Mouse (Mus musculus) heart, postnatal 10 days (tissue): ENCODE measurements around the gene Mup4. TPM values are rescaled to one million over a fixed set of nuclear protein-coding genes. Genes with fewer than 3 reads are reported as not detected.
"Not testable (repeated sequence)": the region's sequence is repeated elsewhere in the genome, so short reads cannot be mapped to it uniquely, and the experiment has no call there.

Experiments used
- DNase-seq, 2 experiments: peaks; one replicate each; pipeline ENCODE4 v3.0.0; 2021
- intact Hi-C: fragments of 180-260 bp; cut with DNase I; formaldehyde crosslinking; loops from one replicate; pipeline ENCODE4 v1.15.1; 2025
- total RNA-seq, 2 experiments: library from RNA; stranded (reverse); gene quantifications; 2 replicates each; pipeline ENCODE4 v1.2.3; 2021

The Mup4 gene
- total RNA-seq = not detected

DNA sequence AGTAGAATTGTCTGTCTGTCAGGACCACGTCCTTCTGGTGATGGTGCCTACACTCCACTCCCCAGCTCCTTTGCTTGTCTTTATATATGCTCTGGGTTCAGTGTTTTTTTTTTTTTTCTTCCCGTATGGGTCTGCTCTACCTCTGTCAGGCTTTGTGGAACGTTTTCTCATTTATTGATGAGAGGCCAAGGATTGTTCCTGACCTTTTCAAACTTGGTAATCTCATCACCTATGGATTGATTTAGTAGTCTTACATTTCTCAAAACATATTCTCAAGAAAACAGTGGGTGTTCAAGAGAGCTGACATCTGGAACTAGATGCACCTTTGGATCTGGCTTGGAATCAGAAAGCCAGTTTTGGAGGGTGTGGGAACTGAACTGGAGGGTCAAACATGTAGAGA is at the start of gene Mup4:
Mup4 (minus strand) TSS at position 101 of the 400 bp plus-strand sequence.
- intact Hi-C loops = no loop called here
- no peak for DNase-seq

DNA sequence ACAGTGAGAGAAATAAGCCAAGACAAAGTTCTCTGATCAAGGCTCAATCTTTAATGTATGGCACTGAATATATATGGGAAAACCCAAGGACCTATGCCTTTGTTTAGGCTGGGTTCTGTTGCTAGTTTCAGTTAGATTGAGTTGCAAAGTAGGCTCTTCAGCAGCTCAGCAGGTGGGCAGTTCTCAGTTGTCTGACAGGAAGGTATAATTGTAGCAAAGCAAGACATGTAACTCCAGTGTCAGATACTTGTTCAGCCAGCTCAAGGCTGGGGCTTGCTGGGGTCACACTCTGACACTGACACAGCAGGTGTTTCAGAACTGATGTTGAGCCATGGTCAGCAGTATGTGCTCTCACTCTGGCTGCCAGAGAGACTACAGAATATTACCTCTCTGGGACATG is 37.4 kb upstream of the Mup4 start:
- DNase-seq, intact Hi-C loops: not testable (repeated sequence)

DNA sequence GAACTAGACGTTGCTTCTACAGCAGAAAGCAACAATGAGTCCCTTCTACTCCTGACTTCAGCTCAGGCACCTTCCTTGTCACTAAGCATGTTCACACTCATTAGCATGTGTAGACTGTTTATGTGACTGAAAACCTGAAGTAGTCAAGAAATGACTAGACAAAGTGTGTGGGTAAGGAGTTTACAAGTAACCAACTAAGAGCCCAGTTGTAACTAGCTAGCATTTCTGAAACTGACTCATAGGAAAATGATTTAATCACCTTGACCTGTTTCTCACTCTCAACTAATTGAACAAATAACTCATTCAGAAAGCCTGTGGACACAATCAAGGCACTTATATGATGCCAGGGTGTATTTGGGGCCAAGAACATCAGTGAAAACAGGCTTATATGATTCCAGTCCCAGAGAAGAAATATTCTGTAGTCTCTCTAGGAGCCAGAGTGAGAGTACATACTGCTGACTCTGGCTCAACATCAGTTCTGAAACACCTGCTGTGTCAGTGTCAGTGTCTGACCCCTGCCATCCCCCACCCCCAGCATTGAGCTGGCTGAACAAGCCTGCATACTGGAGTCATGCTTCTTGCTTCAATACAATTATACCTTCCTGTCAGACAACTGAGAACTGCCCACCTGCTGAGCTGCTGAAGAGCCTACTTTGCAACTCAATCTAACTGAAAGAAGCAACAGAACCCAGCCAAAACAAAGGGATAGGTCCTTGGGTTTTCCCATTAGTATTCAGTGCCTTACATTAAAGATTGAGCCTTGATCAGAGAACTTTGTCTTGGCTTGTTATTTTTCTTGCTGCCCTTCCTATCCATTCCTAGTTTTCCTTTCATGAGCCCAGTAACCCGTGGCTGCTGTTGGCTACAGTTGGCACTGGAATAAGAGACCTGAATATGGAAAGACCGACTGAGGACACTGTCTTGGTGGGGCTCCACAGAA is 3.2 kb upstream of the Mup4 start, which contains the start of gene Mup6:
Mup6 (plus strand) TSS at position 890 of the 940 bp plus-strand sequence.
- intact Hi-C loops = no loop called here
- no peak for DNase-seq

DNA sequence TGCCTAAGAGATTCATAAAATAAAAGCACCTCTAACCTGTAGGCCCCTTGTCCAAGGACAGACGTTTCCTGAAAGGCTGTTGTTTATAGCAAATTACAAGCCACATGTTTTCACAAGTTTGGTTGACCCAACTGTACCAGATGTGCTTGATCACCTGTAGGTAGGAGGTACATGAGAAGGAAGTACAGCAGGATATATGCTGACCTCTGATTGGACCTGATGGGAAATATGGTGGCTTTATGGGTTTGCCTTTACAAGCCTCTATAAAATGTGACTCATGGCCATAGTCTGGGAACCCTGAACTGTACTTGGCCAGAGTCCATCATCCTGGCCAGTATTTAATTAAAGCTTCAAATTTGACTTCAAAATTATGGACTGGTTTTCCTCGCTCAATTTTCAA is 23.0 kb downstream of the Mup4 start:
- intact Hi-C loops = no loop called here
- no peak for DNase-seq

DNA sequence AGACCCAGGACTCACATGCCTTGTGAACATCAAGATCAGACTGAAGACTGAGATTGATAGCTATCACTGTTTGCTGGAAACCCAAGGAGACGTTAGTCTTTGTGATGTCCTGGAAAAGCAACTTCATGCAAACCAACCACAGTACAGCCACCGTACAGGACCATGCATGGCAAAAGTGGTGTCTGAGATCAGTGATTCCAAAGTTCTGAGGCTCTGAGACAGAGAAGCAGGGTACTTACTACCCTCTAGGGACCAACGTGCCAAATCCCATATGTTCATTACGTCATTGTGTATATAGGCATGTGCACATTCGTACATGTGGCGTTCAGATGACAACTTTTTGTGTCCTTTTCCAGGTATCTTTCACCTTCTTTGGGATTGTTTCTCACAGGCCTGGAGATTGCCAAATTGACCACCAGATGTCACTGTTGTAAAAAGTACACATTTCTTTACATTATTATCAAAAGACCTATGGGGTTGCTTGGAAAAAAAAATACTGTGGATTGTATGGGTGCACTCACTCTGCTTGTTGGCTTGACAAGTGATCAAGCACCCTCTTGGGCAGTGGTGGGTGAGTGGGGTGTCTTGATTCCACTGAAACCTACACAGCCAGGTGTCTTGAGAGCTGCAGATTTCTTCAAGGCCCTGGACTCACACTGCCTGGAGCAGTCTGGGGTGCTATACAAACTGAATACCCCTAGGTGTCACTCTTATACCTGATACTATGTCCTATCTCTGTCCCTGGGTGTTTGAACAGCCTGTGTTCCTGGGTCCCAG is 27.8 kb downstream of the Mup4 start:
- intact Hi-C loops = no loop called here
- no peak for DNase-seq

DNA sequence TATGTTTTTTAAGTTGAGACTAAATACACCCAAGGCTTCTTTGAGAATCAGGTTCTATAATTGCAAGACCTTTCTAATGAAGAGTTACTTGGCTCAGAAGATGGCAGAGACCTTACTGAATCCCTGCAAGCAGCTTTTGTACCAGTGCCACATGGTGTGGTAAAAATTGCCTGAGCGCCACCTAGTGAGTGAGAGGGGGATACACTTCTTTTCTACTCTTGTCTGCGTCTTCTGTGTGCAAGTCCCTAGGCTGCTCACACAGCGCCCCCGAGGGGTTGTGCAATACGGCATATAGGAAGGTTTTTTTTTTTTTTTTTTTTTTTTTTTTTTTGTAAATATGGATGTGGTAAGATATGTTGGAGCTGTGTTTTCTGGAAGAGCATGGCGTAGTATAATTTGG is 32.2 kb downstream of the Mup4 start:
- DNase-seq = peak; percentile 81 to 82
- intact Hi-C loops = loop anchor here (1.0 to 2.0 kb wide), 2 partner anchors 54 to 142 kb away; no protein-coding TSS in a partner anchor

DNA sequence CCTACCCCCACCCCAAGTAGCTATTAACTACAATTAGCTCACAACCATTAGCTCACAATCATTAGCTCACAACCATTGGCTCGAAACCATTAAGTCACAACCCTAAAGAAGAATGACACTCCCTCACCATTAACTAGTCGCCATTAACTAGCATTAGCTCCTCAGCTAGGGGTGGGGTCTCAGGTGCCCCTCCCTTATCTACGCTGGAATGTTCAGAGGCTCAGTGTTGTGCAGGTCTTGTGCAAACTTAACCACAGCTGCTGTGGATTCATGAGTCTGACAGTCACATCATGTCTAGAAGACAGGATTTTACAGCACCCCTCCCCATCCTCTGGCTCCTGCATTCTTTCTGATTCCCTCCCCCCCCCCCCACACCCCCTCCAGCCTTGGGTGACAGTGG is 32.8 kb downstream of the Mup4 start:
- intact Hi-C loops = loop anchor here (1.0 to 2.0 kb wide), 2 partner anchors 53 to 141 kb away; no protein-coding TSS in a partner anchor
- no peak for DNase-seq

DNA sequence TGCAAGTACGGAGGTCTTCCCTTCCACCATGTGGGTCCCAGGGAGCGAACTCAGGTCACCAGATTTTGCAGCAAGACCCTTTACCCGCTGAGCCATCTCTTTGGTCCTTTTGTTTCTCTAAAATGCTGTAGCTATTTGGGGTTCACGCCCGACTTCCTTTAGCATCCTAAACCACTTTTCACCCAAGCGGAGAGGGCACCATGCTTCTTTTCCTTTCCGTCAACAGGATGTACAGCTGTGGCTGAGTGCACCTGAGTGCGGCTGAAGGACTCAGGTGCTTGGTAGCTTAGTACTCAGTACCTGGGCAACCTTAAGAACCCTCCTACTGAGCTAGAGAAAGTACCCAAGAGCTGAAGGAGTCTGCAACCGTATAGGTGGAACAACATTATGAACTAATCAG is 35.4 kb downstream of the Mup4 start:
- no peak for DNase-seq
- intact Hi-C loops = no loop called here

DNA sequence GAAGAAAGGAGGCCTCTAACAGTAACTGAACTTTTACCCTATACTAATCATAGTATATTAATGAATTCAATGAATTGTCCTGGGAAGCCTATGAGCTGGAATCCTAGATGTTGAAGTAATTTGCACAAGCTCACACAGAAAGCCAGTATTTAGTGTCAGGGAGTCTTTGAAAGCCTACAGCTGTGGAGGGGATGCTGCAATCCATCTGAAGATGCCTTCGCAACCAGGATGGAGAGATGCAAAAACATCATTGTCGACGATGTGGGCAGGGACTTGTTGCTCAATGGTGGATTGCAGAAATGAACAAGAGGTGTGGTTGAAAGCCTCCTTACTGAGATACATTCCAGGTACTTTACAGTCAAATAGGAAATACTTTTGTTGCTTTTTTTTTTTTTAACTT is 42.5 kb downstream of the Mup4 start:
- intact Hi-C loops = no loop called here
- no peak for DNase-seq

DNA sequence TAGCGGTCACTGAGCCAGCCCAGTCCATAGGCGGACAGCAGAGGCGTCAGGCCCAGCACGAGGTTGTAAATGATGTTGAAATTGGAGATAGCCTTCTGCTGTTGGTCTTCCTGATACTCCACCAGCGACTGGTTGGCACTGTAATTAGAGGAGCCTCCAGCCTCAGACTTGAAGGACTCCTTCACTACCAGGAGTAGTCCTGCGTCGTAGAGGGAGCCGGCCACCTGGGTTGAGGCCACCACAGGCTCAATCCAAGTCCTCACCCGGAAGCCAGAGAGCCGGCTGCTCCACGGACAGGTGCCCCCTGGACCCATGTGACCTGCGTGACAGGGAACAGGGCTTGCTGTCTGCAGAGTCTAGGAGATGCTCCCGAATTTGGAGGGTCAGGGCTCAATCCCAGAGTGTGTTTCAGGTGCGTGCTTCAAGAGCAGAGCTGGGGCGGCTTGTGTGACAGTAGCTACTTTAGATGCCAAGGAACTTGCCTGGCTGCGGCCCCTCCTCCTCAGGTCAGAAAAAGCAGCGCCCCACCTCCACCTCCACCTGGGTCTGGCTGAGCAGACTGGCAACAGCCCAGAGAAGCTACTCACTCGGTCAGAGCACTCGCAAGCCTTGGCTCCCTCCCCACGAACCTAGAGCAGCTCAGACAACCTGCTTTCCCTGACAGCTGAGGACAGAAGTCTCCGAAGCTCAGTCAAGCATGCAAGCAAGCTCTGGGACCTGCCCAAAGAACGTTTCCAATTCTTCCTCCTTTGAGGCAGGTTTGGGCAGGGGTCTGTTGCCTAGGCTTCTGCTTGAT is 45.7 kb downstream of the Mup4 start, which contains the start of gene Slc46a2:
Slc46a2 (minus strand) TSS at position 449 of the 796 bp plus-strand sequence.
- no peak for DNase-seq
- intact Hi-C loops = no loop called here

DNA sequence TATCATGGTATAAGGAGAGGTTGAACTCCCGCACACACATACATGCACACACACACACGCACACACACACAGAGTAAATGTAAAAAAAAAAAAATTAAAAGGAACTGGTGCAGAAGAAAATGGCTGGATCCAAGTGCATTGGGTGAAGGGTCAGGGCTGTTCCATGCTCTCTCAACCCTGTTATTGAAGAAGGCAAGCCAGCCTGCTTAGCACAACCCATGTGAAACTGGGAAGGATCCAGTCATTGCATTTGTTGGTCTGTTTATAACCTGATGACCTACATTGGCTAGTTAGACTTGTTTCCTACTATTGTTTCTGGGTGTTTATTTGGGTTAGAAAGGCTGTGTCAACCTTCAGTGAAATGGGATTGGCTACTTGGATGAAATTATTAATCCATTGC is 51.7 kb downstream of the Mup4 start:
- intact Hi-C loops = no loop called here
- DNase-seq = no peak

DNA sequence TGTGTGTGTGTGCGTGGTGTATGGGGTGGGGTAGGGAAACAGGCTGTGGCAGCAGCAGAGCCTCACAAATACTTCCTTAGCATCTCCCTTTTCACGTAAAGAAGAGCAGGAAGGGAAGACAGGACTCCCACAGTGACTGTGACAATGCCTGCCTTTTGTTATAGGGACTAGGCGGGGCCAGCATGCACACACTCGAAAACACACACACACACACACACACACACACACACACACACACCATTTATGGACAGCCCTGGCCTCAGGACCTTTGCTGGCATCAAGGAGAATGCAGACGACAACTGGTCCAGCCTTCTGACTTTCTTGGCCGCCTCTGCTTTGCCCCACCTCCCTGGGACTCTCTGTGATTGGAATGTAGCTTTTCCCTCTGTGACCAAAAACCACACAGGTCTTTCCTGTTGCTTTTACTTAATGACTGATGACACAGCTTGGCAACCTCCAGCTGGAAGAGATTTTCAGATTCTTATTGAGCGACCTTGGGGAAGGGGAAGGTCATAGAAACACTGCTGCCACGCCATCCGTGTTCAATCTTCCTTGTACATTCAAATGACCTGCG is 52.8 kb downstream of the Mup4 start:
- intact Hi-C loops = no loop called here
- no peak for DNase-seq

DNA sequence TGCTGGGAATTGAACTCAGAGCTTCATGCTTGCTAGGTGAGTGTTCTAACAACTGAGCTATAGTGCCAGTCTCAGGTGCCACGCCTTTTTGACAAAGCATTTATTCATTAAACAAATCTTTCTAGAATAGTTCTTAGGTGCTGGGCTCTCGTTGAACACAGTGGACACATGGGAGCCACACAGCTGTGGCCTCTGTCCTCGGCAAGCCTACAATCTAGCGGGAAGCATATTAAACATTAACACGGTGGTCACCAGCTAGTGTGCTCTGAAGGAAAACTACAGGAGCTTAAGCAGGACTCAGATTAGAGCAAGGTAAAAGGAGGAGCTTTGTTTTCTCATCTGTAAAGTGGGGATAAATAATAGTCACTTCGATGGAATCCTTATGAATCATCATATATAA is 53.4 kb downstream of the Mup4 start:
- intact Hi-C loops = no loop called here

More for the DNA sequence above, 53.4 kb downstream of the Mup4 start:
- DNase-seq = no peak

Other genes starting within 250 kb of the Mup4 start
- 10 to 100 TPM; 13.5 to 17.4 TPM for gene Inip, start 159.1 kb downstream of the Mup4 start, total RNA-seq
- 1 to 10 TPM; 8.1 to 8.9 TPM for gene Snx30, start 154.9 kb downstream of the Mup4 start, total RNA-seq
- under 1 TPM; 0.12 to 0.37 TPM for gene Slc46a2, start 45.7 kb downstream of the Mup4 start, total RNA-seq
- gene Mup6, start 3.6 kb upstream of the Mup4 start, total RNA-seq = not detected
- gene Mup7, start 109.8 kb upstream of the Mup4 start, total RNA-seq = not detected
- not detected for gene Mup2, start 193.6 kb upstream of the Mup4 start, total RNA-seq